19 mouse cellular contexts compared by ENCODE assay signal in genomic region chr3:29666796-29667195, GRCm38 (mm10).
DNase-seq lines count a peak whose midpoint lies in the region; ATAC-seq and TF ChIP-seq lines count a peak whose summit lies in the region.
"Had no signal": no experiment of that assay in that cellular context is flagged by ENCODE, and none has a peak within 500 bp of the region (broad histone marks: within the 10 kb centered on the region; RNA-seq: fewer than 3 reads in every experiment).

No protein-coding gene starts in this region.

- WGBS in forebrain, embryonic 14.5 days, result 58% methylated on average over 2 of the region's 2 CpGs
- 97% methylated on average over 2 of the region's 2 CpGs for WGBS in forebrain, embryonic 10.5 days
- 54% methylated on average over 2 of the region's 2 CpGs for WGBS in forebrain, embryonic 16.5 days
- 68% methylated on average over 2 of the region's 2 CpGs for WGBS in intestine, postnatal 0 days

- no peak overlapping the region for H3K9ac ChIP-seq in forebrain, embryonic 14.5 days (ENCODE audit: low read length)
- H3K9ac ChIP-seq in forebrain, embryonic 16.5 days (replicated peaks; ENCODE audit: low read depth, low read length), result no peak overlapping the region
- no peak overlapping the region for H3K9ac ChIP-seq in intestine, postnatal 0 days (ENCODE audit: low read depth, low read length)
- H3K9ac ChIP-seq: embryonic facial prominence, embryonic 12.5 days; heart, embryonic 15.5 days; hindbrain, embryonic 14.5 days; intestine, embryonic 15.5 days had no signal

- H3K4me1 ChIP-seq in forebrain, embryonic 14.5 days (ENCODE audit: control insufficient read depth, insufficient read depth, low read length), result no peaks in the 10 kb centered on the region
- no peaks in the 10 kb centered on the region for H3K4me1 ChIP-seq in forebrain, embryonic 10.5 days
- no peaks in the 10 kb centered on the region for H3K4me1 ChIP-seq in forebrain, embryonic 16.5 days (replicated peaks; ENCODE audit: control insufficient read depth, insufficient read depth, low read length)
- no peaks in the 10 kb centered on the region for H3K4me1 ChIP-seq in intestine, postnatal 0 days (replicated peaks; ENCODE audit: control insufficient read depth, insufficient read depth, low read length)
- H3K4me1 ChIP-seq: embryonic facial prominence, embryonic 12.5 days; heart, embryonic 15.5 days; intestine, embryonic 15.5 days had no signal

- H3K4me3 ChIP-seq in forebrain, embryonic 14.5 days (ENCODE audit: low read depth, low read length), result no peak overlapping the region
- no peak overlapping the region for H3K4me3 ChIP-seq in forebrain, embryonic 10.5 days
- H3K4me3 ChIP-seq in layer of hippocampus, adult 2 months, result no peak overlapping the region
- H3K4me3 ChIP-seq in forebrain, embryonic 16.5 days (replicated peaks; ENCODE audit: low read length), result no peak overlapping the region
- H3K4me3 ChIP-seq in intestine, postnatal 0 days (ENCODE audit: low read depth, low read length), result no peak overlapping the region
- H3K4me3 ChIP-seq: embryonic facial prominence, embryonic 12.5 days; heart, adult 2 months; heart, embryonic 15.5 days; intestine, embryonic 15.5 days had no signal

- H3K9me3 ChIP-seq in forebrain, embryonic 14.5 days (replicated peaks; ENCODE audit: control insufficient read depth, low read length), result no peaks in the 10 kb centered on the region
- H3K9me3 ChIP-seq in forebrain, embryonic 10.5 days, result peaks cover 3% of the 10 kb centered on the region; the same call in 1 of the 2 replicates
- no peaks in the 10 kb centered on the region for H3K9me3 ChIP-seq in forebrain, embryonic 16.5 days (ENCODE audit: control insufficient read depth, low read length)
- H3K9me3 ChIP-seq in intestine, postnatal 0 days (ENCODE audit: control insufficient read depth), result no peaks in the 10 kb centered on the region
- H3K9me3 ChIP-seq: embryonic facial prominence, embryonic 12.5 days; heart, embryonic 15.5 days; intestine, embryonic 15.5 days had no signal

- peak; percentile 75; the same call in 1 of the 2 replicates for ATAC-seq in forebrain, embryonic 14.5 days
- ATAC-seq in forebrain, embryonic 16.5 days, result peak; percentile 86
- no peak for ATAC-seq in intestine, postnatal 0 days
- ATAC-seq: activated CD4-positive, CD25-positive, alpha-beta regulatory T cell, adult 4 months; intestine, embryonic 15.5 days; Patski had no signal

- H3K36me3 ChIP-seq in forebrain, embryonic 14.5 days (ENCODE audit: control insufficient read depth, insufficient read depth, low read length), result no peaks in the 10 kb centered on the region
- no peaks in the 10 kb centered on the region for H3K36me3 ChIP-seq in forebrain, embryonic 10.5 days (replicated peaks)
- H3K36me3 ChIP-seq in forebrain, embryonic 16.5 days (ENCODE audit: control insufficient read depth, insufficient read depth), result no peaks in the 10 kb centered on the region
- no peaks in the 10 kb centered on the region for H3K36me3 ChIP-seq in intestine, postnatal 0 days (ENCODE audit: control insufficient read depth, insufficient read depth)
- H3K36me3 ChIP-seq: embryonic facial prominence, embryonic 12.5 days; heart, embryonic 15.5 days; intestine, embryonic 15.5 days had no signal

- no peak for TF ChIP-seq CTCF in layer of hippocampus, adult 2 months (conservative IDR thresholded peaks at IDR 0.05)
- no peak for TF ChIP-seq CTCF in intestine, postnatal 0 days (IDR thresholded peaks at IDR 0.05; ENCODE audit: low read depth)

- H3K4me2 ChIP-seq in forebrain, embryonic 14.5 days (ENCODE audit: low read length), result no peak overlapping the region
- no peak overlapping the region for H3K4me2 ChIP-seq in forebrain, embryonic 16.5 days (ENCODE audit: low read length)
- no peak overlapping the region for H3K4me2 ChIP-seq in intestine, postnatal 0 days (replicated peaks; ENCODE audit: low read depth)
- H3K4me2 ChIP-seq: embryonic facial prominence, embryonic 12.5 days; heart, embryonic 11.5 days; heart, embryonic 15.5 days; hindbrain, embryonic 14.5 days; intestine, embryonic 15.5 days had no signal

- DNase-seq in forebrain, embryonic 14.5 days (ENCODE audit: low spot score), result peak; percentile 52
- DNase-seq in forebrain, embryonic 10.5 days (ENCODE audit: extremely low spot score, low spot score), result no peak
- no peak for DNase-seq in layer of hippocampus, adult 2 months (ENCODE audit: low spot score in 2 of 2)
- DNase-seq in layer of hippocampus, postnatal 10 days (ENCODE audit: low spot score in 2 of 2), result no peak
- DNase-seq: adrenal gland, postnatal 14 days; cerebellum, adult 2 months; gastrocnemius, postnatal 14 days; heart, adult 2 months; heart, postnatal 14 days had no signal

- no peak overlapping the region for H3K27ac ChIP-seq in forebrain, embryonic 14.5 days (ENCODE audit: low read depth, low read length)
- H3K27ac ChIP-seq in forebrain, embryonic 10.5 days, result no peak overlapping the region
- 0 out of 2 replicates have a peak overlapping the region, but pooled peaks have one; percentile 4 for H3K27ac ChIP-seq in layer of hippocampus, adult 2 months
- no peak overlapping the region for H3K27ac ChIP-seq in forebrain, embryonic 16.5 days (ENCODE audit: low read length)
- no peak overlapping the region for H3K27ac ChIP-seq in intestine, postnatal 0 days (ENCODE audit: low read depth, low read length)
- H3K27ac ChIP-seq: embryonic facial prominence, embryonic 12.5 days; heart, adult 2 months; heart, embryonic 15.5 days; hindbrain, embryonic 14.5 days; intestine, embryonic 15.5 days had no signal

- H3K27me3 ChIP-seq in forebrain, embryonic 14.5 days (replicated peaks; ENCODE audit: control insufficient read depth, insufficient read depth, low read length), result no peaks in the 10 kb centered on the region
- no peaks in the 10 kb centered on the region for H3K27me3 ChIP-seq in forebrain, embryonic 10.5 days (ENCODE audit: poor library complexity, severe bottlenecking)
- no peaks in the 10 kb centered on the region for H3K27me3 ChIP-seq in forebrain, embryonic 16.5 days (replicated peaks; ENCODE audit: control insufficient read depth, insufficient read depth, low read length)
- H3K27me3 ChIP-seq in intestine, postnatal 0 days (replicated peaks; ENCODE audit: control insufficient read depth, insufficient read depth, low read length), result no peaks in the 10 kb centered on the region
- H3K27me3 ChIP-seq: CH12.LX; embryonic facial prominence, embryonic 12.5 days; heart, embryonic 15.5 days; intestine, embryonic 15.5 days; Patski had no signal
